Mouse (Mus musculus): Measurements from ENCODE around the gene Foxc2.

DNA sequence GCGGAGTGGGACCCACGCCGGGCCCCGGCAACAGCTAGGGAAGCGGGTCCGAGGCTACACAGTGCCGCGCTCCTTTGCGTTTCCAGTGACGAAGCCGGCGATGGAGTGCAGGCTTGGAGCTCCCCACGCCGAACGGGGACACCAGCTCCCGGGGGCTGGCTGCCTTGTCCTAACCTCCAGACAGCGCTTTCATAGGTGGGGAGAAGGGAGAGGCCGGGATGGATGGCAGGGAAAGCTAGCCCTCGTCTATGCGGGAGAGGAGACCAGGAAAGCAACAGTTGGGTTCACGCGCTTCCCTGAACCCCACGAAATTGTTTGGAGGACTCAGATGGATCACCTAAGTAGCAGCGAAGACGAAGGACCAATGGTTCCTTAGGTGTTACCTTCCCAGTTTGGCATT is 835 bp upstream of the Foxc2 start:
- TF ChIP-seq EP300 (IDR thresholded peaks at IDR 0.05), result no peak
- TF ChIP-seq CTCF (IDR thresholded peaks at IDR 0.05), result no peak

Measured in lung, postnatal 0 days (tissue).